Mouse (Mus musculus) testis, adult 2 months (tissue): ENCODE measurements around the gene Trim27.

Experiments
- CTCF ChIP-seq: fragments of 200-500 bp; IDR thresholded peaks from 2 replicates; pipeline ENCODE4 v1.5.1; 2012; ENCODE audit warnings: low read depth, mild to moderate bottlenecking, inconsistent platforms, low read length, moderate library complexity; ENCODE audit not compliant: control insufficient read depth, insufficient read depth, insufficient replicate concordance
- POLR2A ChIP-seq: fragments of 200-500 bp; IDR thresholded peaks from 2 replicates; pipeline ENCODE4 v1.6.1; 2012; ENCODE audit warnings: low read depth, mild to moderate bottlenecking, inconsistent platforms, low read length, moderate library complexity; ENCODE audit not compliant: control insufficient read depth

DNA sequence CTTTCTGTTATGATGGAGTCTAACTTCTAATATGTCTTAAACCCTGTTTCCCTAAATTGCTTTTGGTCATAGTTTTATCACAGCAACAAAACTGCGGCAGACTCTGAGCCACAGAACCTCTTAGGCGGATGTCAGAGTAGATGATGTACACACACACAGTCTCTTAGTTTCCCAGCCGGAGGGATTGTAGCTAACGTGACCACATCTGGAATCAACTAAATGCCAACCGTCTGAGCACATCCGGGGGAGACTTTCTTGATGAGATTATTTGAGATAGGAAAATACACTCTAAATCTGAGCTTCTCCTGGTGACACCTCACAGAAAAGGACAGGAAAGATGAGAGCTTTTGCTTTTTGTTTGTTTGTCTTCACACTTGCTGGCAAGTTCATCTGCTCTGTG lies 57.9 kb downstream of the Trim27 start:
- TF ChIP-seq POLR2A, result no peak
- TF ChIP-seq CTCF, result no peak
